Mouse (Mus musculus) adrenal gland, postnatal 14 days (tissue): Measurements from ENCODE around the gene Trappc10. TPM values are rescaled to one million over a fixed set of nuclear protein-coding genes. Genes with fewer than 3 reads are reported as not detected.
"Not testable (repeated sequence)": the region's sequence is repeated elsewhere in the genome, so short reads cannot be mapped to it uniquely, and the experiment has no call there.

ENCODE experiments used
- DNase-seq: peaks from one replicate; pipeline ENCODE4 v3.0.0; 2021; ENCODE audit warnings: mixed read lengths
- total RNA-seq: library from RNA; stranded (reverse); gene quantifications from 2 replicates; pipeline ENCODE4 v1.2.3, GENCODE M21; 2021

Trappc10 gene
- total RNA-seq, 1 experiment from 2014 or later = 47.2 TPM

GRCm38 (mm10) chr10:78201182-78201581 is 43.3 kb downstream of the Trappc10 start:
- DNase-seq = no peak

- DNase-seq = no peak
Observed at GRCm38 (mm10) chr10:78192933-78193332, 51.5 kb downstream of the Trappc10 start.

GRCm38 (mm10) chr10:78186076-78186475 is 58.4 kb downstream of the Trappc10 start:
- not testable (repeated sequence) for DNase-seq

- no peak for DNase-seq
Observed at GRCm38 (mm10) chr10:78185381-78185725, 59.1 kb downstream of the Trappc10 start.

- peak; percentile 95 for DNase-seq
Observed at GRCm38 (mm10) chr10:78184531-78185380, 59.7 kb downstream of the Trappc10 start, which contains the start of gene Pwp2. Gene Pwp2 (minus strand): TSS chr10:78185149.

GRCm38 (mm10) chr10:78183577-78183976 is 60.9 kb downstream of the Trappc10 start:
- no peak for DNase-seq

GRCm38 (mm10) chr10:78182321-78182720 is 62.1 kb downstream of the Trappc10 start:
- DNase-seq = no peak

GRCm38 (mm10) chr10:78174474-78174873 is 70.0 kb downstream of the Trappc10 start:
- no peak for DNase-seq

GRCm38 (mm10) chr10:78171581-78171980 is 72.9 kb downstream of the Trappc10 start:
- DNase-seq = no peak

- no peak for DNase-seq
Observed at GRCm38 (mm10) chr10:78171057-78171456, 73.4 kb downstream of the Trappc10 start.

- DNase-seq = no peak
Observed at GRCm38 (mm10) chr10:78170445-78170844, 74.0 kb downstream of the Trappc10 start.

GRCm38 (mm10) chr10:78169281-78170042 is 75.0 kb downstream of the Trappc10 start, which contains the start of gene D10Jhu81e:
Gene D10Jhu81e (minus strand): TSS chr10:78169782.
- peak; percentile 100 for DNase-seq

GRCm38 (mm10) chr10:78168792-78169191 is 75.6 kb downstream of the Trappc10 start:
- no peak for DNase-seq

- DNase-seq = no peak
Observed at GRCm38 (mm10) chr10:78167775-78168174, 76.7 kb downstream of the Trappc10 start.

- DNase-seq = no peak
Observed at GRCm38 (mm10) chr10:78167333-78167732, 77.1 kb downstream of the Trappc10 start.

GRCm38 (mm10) chr10:78165256-78166005 is 79.0 kb downstream of the Trappc10 start:
- no peak for DNase-seq

- no peak for DNase-seq
Observed at GRCm38 (mm10) chr10:78164786-78165185, 79.7 kb downstream of the Trappc10 start.

- DNase-seq = peak; percentile 86
Observed at GRCm38 (mm10) chr10:78163923-78164322, 80.5 kb downstream of the Trappc10 start.

- DNase-seq = no peak
Observed at GRCm38 (mm10) chr10:78163241-78163640, 81.2 kb downstream of the Trappc10 start.

GRCm38 (mm10) chr10:78162646-78163045 is 81.8 kb downstream of the Trappc10 start:
- DNase-seq = no peak

GRCm38 (mm10) chr10:78161096-78161495 is 83.3 kb downstream of the Trappc10 start:
- peak; percentile 68 for DNase-seq

GRCm38 (mm10) chr10:78160369-78161095 is 83.9 kb downstream of the Trappc10 start:
- no peak for DNase-seq
